Mouse (Mus musculus): ENCODE measurements around the gene Mgat4c.

The Mgat4c gene

GRCm38 (mm10) chr10:101681437-101681912, at the start of gene Mgat4c:
TSS of gene Mgat4c (plus strand) at chr10:101681487.
- DNase-seq, result peak; percentile 6

GRCm38 (mm10) chr10:101635266-101635665, 46.0 kb upstream of the Mgat4c start:
- DNase-seq, result no peak

- DNase-seq, result no peak
Observed at GRCm38 (mm10) chr10:101641048-101641447, 40.2 kb upstream of the Mgat4c start.

GRCm38 (mm10) chr10:101681914-101682313, 627 bp downstream of the Mgat4c start:
- DNase-seq, result no peak

- DNase-seq, result no peak
Observed at GRCm38 (mm10) chr10:101761828-101762227, 80.5 kb downstream of the Mgat4c start.

GRCm38 (mm10) chr10:101770688-101771087, 89.4 kb downstream of the Mgat4c start:
- DNase-seq, result no peak

GRCm38 (mm10) chr10:101771157-101771556, 89.9 kb downstream of the Mgat4c start:
- no peak for DNase-seq

- DNase-seq, result no peak
Observed at GRCm38 (mm10) chr10:101783161-101783744, 102.0 kb downstream of the Mgat4c start.

- no peak for DNase-seq
Observed at GRCm38 (mm10) chr10:101795507-101795906, 114.2 kb downstream of the Mgat4c start.

GRCm38 (mm10) chr10:101798831-101799474, 117.7 kb downstream of the Mgat4c start:
- DNase-seq, result no peak

GRCm38 (mm10) chr10:101808768-101809167, 127.5 kb downstream of the Mgat4c start:
- DNase-seq, result peak; percentile 4

GRCm38 (mm10) chr10:101816902-101817301, 135.6 kb downstream of the Mgat4c start:
- DNase-seq, result no peak

- no peak for DNase-seq
Observed at GRCm38 (mm10) chr10:101827944-101828343, 146.7 kb downstream of the Mgat4c start.

GRCm38 (mm10) chr10:101856115-101856514, 174.8 kb downstream of the Mgat4c start:
- no peak for DNase-seq

- no peak for DNase-seq
Observed at GRCm38 (mm10) chr10:101889866-101890265, 208.6 kb downstream of the Mgat4c start.

- no peak for DNase-seq
Observed at GRCm38 (mm10) chr10:101917328-101917814, 236.1 kb downstream of the Mgat4c start.

GRCm38 (mm10) chr10:101997612-101998011, 316.3 kb downstream of the Mgat4c start:
- DNase-seq, result no peak

- DNase-seq, result no peak
Observed at GRCm38 (mm10) chr10:102042513-102042912, 361.2 kb downstream of the Mgat4c start.

- DNase-seq, result no peak
Observed at GRCm38 (mm10) chr10:102056218-102056617, 374.9 kb downstream of the Mgat4c start.

GRCm38 (mm10) chr10:102056975-102057565, 375.8 kb downstream of the Mgat4c start:
- no peak for DNase-seq

GRCm38 (mm10) chr10:102074541-102075398, 393.5 kb downstream of the Mgat4c start:
- no peak for DNase-seq

- DNase-seq, result no peak
Observed at GRCm38 (mm10) chr10:102123153-102123552, 441.9 kb downstream of the Mgat4c start.

GRCm38 (mm10) chr10:102127340-102127739, 446.1 kb downstream of the Mgat4c start:
- no peak for DNase-seq

All from right cerebral cortex, postnatal 14 days (tissue).